Mouse (Mus musculus) liver, postnatal 0 days (tissue): ENCODE measurements around the gene Pgm2. TPM values are rescaled to one million over a fixed set of nuclear protein-coding genes. Genes with fewer than 3 reads are reported as not detected.

Experiments
- ATAC-seq: fragments of 200-750 bp; cut with Nextera tagmentation; 2 replicates; pipeline ENCODE4 v1.8.0; 2017; ENCODE audit warnings: mild to moderate bottlenecking, moderate library complexity
- DNase-seq: peaks from one replicate; pipeline ENCODE4 v3.0.0-alpha.2; 2016
- H3K27ac ChIP-seq: fragments of 300-500 bp; sonication (generic); 2 replicates; pipeline ENCODE4 v1.5.1; 2014; ENCODE audit warnings: antibody characterized with exemption, moderate library complexity, mild to moderate bottlenecking, low read depth
- H3K27me3 ChIP-seq: fragments of 300-500 bp; sonication (generic); 2 replicates; pipeline ENCODE4 v1.6.1; 2014; ENCODE audit warnings: low read length, control low read depth, mixed read lengths; ENCODE audit not compliant: insufficient read depth
- H3K36me3 ChIP-seq: fragments of 300-500 bp; sonication (generic); replicated peaks from 2 replicates; pipeline ENCODE4 v1.6.1; 2014; ENCODE audit warnings: mild to moderate bottlenecking, control low read depth, low read length, moderate library complexity, mixed read lengths; ENCODE audit not compliant: insufficient read depth
- H3K4me1 ChIP-seq: fragments of 300-500 bp; sonication (generic); 2 replicates; pipeline ENCODE4 v1.6.1; 2014; ENCODE audit warnings: antibody characterized with exemption, mild to moderate bottlenecking, control low read depth; ENCODE audit not compliant: insufficient read depth
- H3K4me2 ChIP-seq: fragments of 300-500 bp; sonication (generic); 2 replicates; pipeline ENCODE4 v1.6.1; 2014; ENCODE audit warnings: low read depth, mild to moderate bottlenecking, low read length, moderate library complexity, mixed read lengths
- H3K4me3 ChIP-seq: fragments of 300-500 bp; sonication (generic); 2 replicates; pipeline ENCODE4 v1.5.1; 2014; ENCODE audit warnings: low read depth, low read length
- H3K9ac ChIP-seq: fragments of 300-500 bp; sonication (generic); replicated peaks from 2 replicates; pipeline ENCODE4 v1.6.1; 2014; ENCODE audit warnings: mild to moderate bottlenecking, moderate library complexity
- H3K9me3 ChIP-seq: fragments of 300-500 bp; sonication (generic); 2 replicates; pipeline ENCODE4 v1.6.1; 2016; ENCODE audit warnings: mild to moderate bottlenecking, control low read depth, low read length, mixed read lengths
- CTCF ChIP-seq: sonication (generic); IDR thresholded peaks from 2 replicates; pipeline ENCODE4 v1.5.1; 2016; ENCODE audit warnings: antibody characterized with exemption, low read depth
- EP300 ChIP-seq: IDR thresholded peaks from 2 replicates; pipeline ENCODE4 v1.6.1; 2016; ENCODE audit warnings: antibody characterized with exemption, low read depth, mild to moderate bottlenecking
- WGBS: fragments of 180-500 bp; shearing (Covaris S2); extraction: QIAGEN DNeasy Blood & Tissue Kit; methylation state at CpG from one replicate; pipeline ENCODE4 v1.1.7; 2014; ENCODE audit not compliant: insufficient replicate concordance; 5-methylcytosine and 5-hydroxymethylcytosine counted together
- microRNA-seq: library from miRNA; unstranded; fragments of <30 nt; microRNA quantifications from one replicate; pipeline ENCODE4, GENCODE M21; 2016
- polyA plus RNA-seq: library from polyadenylated mRNA; unstranded; fragments of >200 nt; fragmentation: Nextera tagmentation; extraction: Ambion mirVana; gene quantifications from 2 replicates; pipeline ENCODE4 v1.2.1, GENCODE M21; 2015

Pgm2 gene
- polyA plus RNA-seq, 1 experiment from 2014 or later, result 11.9 TPM

GRCm38 (mm10) chr5:64173302-64173701 is 80.6 kb downstream of the Pgm2 start:
- Histone ChIP-seq H3K36me3 (0 out of 2 replicates have a peak, but pooled peaks cover 3% of the 10 kb centered on the region), H3K9ac (no peak overlapping the region), H3K27me3 (no peaks in the 10 kb centered on the region), H3K4me1 (no peaks in the 10 kb centered on the region), H3K27ac (no peak overlapping the region), H3K4me3 (no peak overlapping the region), H3K4me2 (no peak overlapping the region), H3K9me3 (no peaks in the 10 kb centered on the region)
- ATAC-seq (no peak), DNase-seq (no peak)
- TF ChIP-seq CTCF (no peak), EP300 (no peak)
- WGBS, result 86% methylated on average over 16 of the region's 16 CpGs

DNA sequence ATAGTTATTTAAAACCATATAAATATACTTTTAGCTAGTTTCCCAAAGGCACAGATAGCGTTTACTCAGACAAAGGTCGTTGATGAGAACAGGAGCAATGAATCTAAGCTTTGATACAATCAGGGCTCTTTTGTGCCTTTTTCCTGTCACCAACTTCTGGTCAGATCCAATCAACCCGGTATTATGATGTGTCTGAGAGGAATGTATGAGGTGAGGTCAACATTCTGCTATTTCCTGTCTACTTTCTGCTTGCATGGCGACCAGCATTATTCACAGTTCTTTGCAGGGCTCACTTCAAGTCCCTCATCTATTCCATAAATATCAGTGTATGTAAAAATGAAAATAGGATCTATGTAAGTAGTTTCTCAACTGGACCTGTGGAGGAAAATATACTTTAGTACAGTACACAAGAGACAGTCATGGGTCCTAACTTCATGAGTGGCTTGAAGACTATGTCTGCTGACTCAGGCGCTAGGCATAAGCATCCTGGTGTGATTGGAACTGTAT is 81.7 kb downstream of the Pgm2 start:
- Histone ChIP-seq H3K27ac (no peak overlapping the region), H3K9me3 (no peaks in the 10 kb centered on the region), H3K4me2 (no peak overlapping the region), H3K9ac (no peak overlapping the region), H3K36me3 (0 out of 2 replicates have a peak, but pooled peaks cover 3% of the 10 kb centered on the region), H3K4me3 (no peak overlapping the region), H3K27me3 (no peaks in the 10 kb centered on the region), H3K4me1 (no peaks in the 10 kb centered on the region)
- TF ChIP-seq EP300, result no peak
- no peak for TF ChIP-seq CTCF
- ATAC-seq (no peak), DNase-seq (no peak)
- 67% methylated on average over 5 of the region's 5 CpGs for WGBS

Small RNAs within 50 kb of the gene (microRNA-seq; reads per million reads assigned to microRNA genes)
- not detected for gene Gm22395
- not detected for gene Gm23967

Other genes with a start within 250 kb of the Pgm2 start
- gene Rell1, start 124.1 kb upstream of the Pgm2 start, polyA plus RNA-seq, result 10.4 and 10.6 TPM in 2 replicates
- 3.6 and 5.0 TPM in 2 replicates for gene Tbc1d1, start 63.4 kb downstream of the Pgm2 start, polyA plus RNA-seq